Mouse (Mus musculus): ENCODE measurements at regions not wholly inside any gene's neighbourhood (a gene's known extent, or its start where the extent isn't known, plus 50 kb on each side); places are given as distances from the start of the nearest gene placed in this dataset.
"Not testable (repeated sequence)": the region's sequence is repeated elsewhere in the genome, so short reads cannot be mapped to it uniquely, and the experiment has no call there.

DNA sequence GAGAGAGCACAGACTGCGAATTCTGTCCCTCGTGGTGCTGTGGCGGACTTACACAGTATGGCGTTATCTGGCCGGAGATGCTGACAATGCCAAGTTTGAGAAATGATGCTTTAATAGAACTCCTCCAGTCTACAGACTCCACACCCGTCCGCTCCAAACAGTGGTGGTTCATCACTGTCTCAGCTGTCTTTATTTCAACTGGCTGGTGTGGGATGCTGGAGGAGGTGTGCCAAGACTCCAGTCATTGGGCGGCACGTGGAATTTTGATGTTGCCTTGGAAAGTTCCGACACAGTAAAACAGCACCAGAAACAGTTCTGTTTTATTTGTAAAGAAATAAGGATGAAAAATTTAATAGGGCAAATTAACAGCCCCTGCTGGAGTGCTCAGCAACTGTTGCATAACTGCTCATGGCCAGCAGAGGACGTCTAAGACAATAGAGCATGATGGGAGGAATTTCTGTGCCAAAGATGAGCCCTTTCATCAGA lies 141.8 kb upstream of the 1700025G04Rik start:
- H3K27ac ChIP-seq = no peak overlapping the region
- H3K9me3 ChIP-seq = no peaks in the 10 kb centered on the region; the same call in 1 of the 2 replicates
- no peaks in the 10 kb centered on the region for H3K27me3 ChIP-seq (ENCODE audit: poor library complexity, severe bottlenecking)
- H3K36me3 ChIP-seq (replicated peaks) = no peaks in the 10 kb centered on the region
- WGBS = 88% methylated on average over 11 of the region's 11 CpGs
- H3K4me3 ChIP-seq = no peak overlapping the region
- 0 out of 2 replicates have a peak, but pooled peaks cover 2% of the 10 kb centered on the region for H3K4me1 ChIP-seq
- no peak for DNase-seq (ENCODE audit: extremely low spot score, low spot score)

DNA sequence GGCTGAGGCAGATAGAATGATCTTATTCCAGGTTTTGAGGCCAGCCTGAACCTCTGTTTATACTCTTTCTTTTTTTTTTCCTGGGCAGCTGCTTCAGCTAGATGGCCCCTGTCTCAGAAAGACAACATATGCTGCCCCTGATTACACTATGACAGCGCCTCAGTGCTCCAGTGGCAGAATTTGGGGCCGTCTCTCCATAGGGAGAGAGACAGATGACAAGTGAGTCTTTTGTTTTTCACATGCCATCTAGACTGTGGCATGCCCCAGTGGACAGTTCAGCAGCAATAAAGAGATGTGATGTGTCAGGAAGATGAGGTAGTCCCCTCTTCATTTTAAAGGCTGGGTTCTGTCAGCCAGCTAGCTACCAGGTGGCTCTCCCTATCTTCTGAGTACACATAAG lies 139.8 kb upstream of the 1700025G04Rik start:
- Histone ChIP-seq H3K4me3 (no peak overlapping the region), H3K27ac (no peak overlapping the region), H3K4me1 (no peaks in the 10 kb centered on the region), H3K36me3 (replicated peaks) (no peaks in the 10 kb centered on the region), H3K9me3 (no peaks in the 10 kb centered on the region; the same call in 1 of the 2 replicates), H3K27me3 (ENCODE audit: poor library complexity, severe bottlenecking) (no peaks in the 10 kb centered on the region)
- DNase-seq (ENCODE audit: extremely low spot score, low spot score) = no peak
- whole genome bisulfite sequencing = 87% methylated on average over 2 of the region's 2 CpGs

DNA sequence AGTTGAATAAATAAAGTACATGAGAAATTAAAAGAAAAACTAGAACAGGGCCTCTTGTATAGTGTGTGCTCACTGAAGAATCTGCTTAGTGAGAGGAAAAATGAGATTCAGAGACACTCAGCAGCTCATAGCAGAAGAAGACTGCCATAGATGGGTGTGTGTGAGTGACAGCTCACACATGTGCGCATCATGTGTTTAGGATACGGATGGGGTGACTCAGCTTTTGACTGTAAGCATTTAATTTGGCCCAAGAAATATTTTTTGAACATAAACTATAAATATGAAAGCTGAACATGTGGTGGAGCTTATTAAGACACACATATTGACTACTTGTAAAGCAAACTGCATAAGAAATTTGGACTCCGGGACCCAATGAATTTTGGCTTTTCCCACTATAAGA lies 136.1 kb upstream of the 1700025G04Rik start:
- H3K27me3 ChIP-seq (ENCODE audit: poor library complexity, severe bottlenecking) = no peaks in the 10 kb centered on the region
- no peak overlapping the region for H3K4me3 ChIP-seq
- H3K4me1 ChIP-seq = no peaks in the 10 kb centered on the region
- H3K27ac ChIP-seq = no peak overlapping the region
- no peaks in the 10 kb centered on the region for H3K36me3 ChIP-seq (replicated peaks)
- WGBS = 94% methylated on average over 3 of the region's 3 CpGs
- H3K9me3 ChIP-seq = no peaks in the 10 kb centered on the region; the same call in 1 of the 2 replicates
- no peak for DNase-seq (ENCODE audit: extremely low spot score, low spot score)

DNA sequence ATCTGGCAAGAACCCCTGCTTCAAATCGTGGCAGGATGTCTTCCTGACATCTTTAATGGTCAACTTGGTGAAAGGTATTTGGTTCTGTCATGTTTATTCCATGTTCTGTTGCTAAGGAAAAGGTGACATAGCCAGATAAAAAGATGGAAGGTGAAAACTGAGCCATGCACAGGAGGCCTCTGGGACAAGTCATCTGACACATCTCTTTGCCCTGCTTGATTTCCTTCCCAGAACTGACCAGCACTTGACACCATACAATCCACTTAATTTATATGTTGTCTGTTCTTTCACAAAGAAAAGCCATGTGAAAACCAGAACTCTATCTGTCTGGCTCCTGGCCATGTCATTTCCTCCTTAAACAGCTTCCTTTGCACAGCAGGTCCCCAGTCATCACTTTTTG lies 133.7 kb upstream of the 1700025G04Rik start:
- DNase-seq (ENCODE audit: extremely low spot score, low spot score) = no peak

DNA sequence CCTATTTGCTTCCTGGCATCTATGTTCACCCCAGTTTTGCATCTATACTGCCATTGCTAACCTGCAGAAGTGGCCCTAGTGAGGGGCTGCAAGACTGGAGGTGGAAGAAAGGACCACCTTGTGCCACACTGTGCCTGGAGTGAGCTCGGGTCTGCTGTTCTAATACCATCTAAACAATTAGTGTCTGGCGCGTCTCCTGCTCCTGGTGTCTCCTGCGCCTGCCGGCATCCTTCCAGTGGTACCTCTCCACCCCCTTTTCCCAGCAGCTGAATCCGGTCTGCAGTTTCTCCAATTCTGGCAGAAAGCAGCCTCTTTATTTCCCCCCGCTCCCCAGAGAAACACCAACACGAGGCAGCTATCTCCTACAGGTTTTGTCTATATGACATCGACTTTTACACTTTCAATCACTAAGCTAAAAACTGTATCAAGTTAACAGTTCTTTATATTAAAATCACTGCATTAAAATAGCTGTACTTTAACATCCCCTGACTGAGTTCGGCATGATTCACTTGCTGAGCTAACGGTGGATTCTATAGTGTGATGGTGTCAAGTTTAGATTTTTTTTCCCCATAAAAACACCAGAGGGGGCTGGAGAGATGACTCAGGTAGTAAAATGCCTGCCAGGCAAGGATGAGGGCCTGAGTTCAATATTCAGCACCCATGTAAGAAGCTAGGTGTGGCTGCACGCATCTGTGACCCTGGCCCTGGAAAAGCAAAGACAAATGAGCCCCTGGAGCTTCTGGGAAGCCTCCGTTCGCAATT lies 131.1 kb upstream of the 1700025G04Rik start:
- 86% methylated on average over 14 of the region's 14 CpGs for WGBS
- no peaks in the 10 kb centered on the region for H3K9me3 ChIP-seq
- H3K4me3 ChIP-seq = no peak overlapping the region
- no peaks in the 10 kb centered on the region for H3K27me3 ChIP-seq (ENCODE audit: poor library complexity, severe bottlenecking)
- no peaks in the 10 kb centered on the region for H3K4me1 ChIP-seq
- no peak for DNase-seq (ENCODE audit: extremely low spot score, low spot score)
- no peaks in the 10 kb centered on the region for H3K36me3 ChIP-seq (replicated peaks)
- H3K27ac ChIP-seq = no peak overlapping the region

More for the DNA sequence above, 133.7 kb upstream of the 1700025G04Rik start:
- H3K4me3 ChIP-seq = no peak overlapping the region
- H3K27me3 ChIP-seq (ENCODE audit: poor library complexity, severe bottlenecking) = no peaks in the 10 kb centered on the region
- 85% methylated on average over 1 of the region's 1 CpGs for WGBS
- no peaks in the 10 kb centered on the region for H3K36me3 ChIP-seq (replicated peaks)
- no peak overlapping the region for H3K27ac ChIP-seq
- H3K4me1 ChIP-seq = no peaks in the 10 kb centered on the region
- H3K9me3 ChIP-seq = no peaks in the 10 kb centered on the region; the same call in 1 of the 2 replicates

DNA sequence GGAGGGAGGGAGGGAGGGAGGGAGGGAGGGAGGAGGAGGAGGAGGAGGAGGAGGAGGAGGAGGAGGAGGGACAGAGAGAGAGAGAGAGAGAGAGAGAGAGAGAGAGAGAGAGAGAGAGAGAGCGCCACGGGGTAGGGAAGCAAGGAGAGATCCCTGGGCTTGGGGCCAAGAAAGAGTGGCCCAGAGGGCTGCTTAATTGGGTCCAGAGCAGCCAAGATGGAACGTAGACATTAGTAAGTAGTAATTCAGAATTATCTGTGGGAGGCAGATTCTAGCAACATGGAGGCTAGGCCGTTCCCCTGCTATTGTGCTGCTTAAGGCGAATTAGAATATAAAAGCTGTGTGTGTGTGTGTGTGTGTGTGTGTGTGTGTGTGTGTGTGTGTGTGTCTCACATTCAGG lies 129.8 kb upstream of the 1700025G04Rik start:
- H3K4me3 ChIP-seq; H3K36me3 ChIP-seq (replicated peaks); H3K9me3 ChIP-seq; DNase-seq (ENCODE audit: extremely low spot score, low spot score); H3K4me1 ChIP-seq; H3K27ac ChIP-seq; H3K27me3 ChIP-seq (ENCODE audit: poor library complexity, severe bottlenecking): not testable (repeated sequence)
- 84% methylated on average over 5 of the region's 5 CpGs for WGBS

DNA sequence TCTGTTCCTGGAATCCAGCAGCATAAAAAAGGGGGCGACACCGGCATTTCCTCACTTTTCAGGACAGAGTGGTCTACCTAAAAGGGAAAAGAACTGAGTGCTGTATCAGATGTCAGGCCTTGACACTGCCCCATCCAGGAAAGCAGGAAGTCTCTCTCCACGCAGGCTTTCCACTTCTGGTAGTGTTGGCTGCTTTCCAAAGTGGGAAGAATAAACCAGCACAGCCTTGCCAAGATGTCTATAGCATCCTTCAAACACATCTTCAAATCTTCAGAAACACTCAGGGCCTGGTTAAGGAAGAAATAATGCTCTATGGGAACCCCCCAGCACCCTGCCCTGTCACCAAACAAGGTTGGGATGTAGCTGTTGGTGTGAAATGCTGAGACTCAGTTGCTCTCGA lies 127.5 kb upstream of the 1700025G04Rik start:
- Histone ChIP-seq H3K36me3 (replicated peaks) (no peaks in the 10 kb centered on the region), H3K27ac (no peak overlapping the region), H3K9me3 (no peaks in the 10 kb centered on the region), H3K4me3 (no peak overlapping the region), H3K4me1 (no peaks in the 10 kb centered on the region), H3K27me3 (ENCODE audit: poor library complexity, severe bottlenecking) (no peaks in the 10 kb centered on the region)
- WGBS = 90% methylated on average over 4 of the region's 4 CpGs
- no peak for DNase-seq (ENCODE audit: extremely low spot score, low spot score)

DNA sequence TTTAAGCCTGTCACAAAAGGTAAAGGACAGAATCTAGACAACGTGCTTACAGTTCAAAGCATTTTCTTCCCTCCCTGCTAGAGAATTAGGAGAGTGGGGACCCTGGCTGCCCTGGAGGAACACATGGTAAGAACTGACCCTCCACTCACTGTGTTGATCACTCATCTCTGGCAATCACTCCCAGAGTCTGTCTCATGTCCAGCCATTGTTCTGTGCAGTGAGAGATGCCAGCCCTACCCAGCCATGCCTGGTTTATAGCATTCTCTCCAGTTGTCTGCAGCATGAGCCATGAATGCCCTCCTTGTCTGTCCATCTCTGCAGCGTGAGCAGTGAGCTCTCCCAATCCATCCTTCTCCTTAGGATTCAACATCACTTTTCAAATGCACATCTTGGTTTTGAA lies 124.5 kb upstream of the 1700025G04Rik start:
- Histone ChIP-seq H3K4me3 (no peak overlapping the region), H3K27ac (no peak overlapping the region), H3K4me1 (no peaks in the 10 kb centered on the region), H3K9me3 (no peaks in the 10 kb centered on the region; the same call in 1 of the 2 replicates), H3K36me3 (replicated peaks) (no peaks in the 10 kb centered on the region), H3K27me3 (ENCODE audit: poor library complexity, severe bottlenecking) (no peaks in the 10 kb centered on the region)
- DNase-seq (ENCODE audit: extremely low spot score, low spot score) = no peak
- whole genome bisulfite sequencing = 80% methylated on average over 2 of the region's 2 CpGs

DNA sequence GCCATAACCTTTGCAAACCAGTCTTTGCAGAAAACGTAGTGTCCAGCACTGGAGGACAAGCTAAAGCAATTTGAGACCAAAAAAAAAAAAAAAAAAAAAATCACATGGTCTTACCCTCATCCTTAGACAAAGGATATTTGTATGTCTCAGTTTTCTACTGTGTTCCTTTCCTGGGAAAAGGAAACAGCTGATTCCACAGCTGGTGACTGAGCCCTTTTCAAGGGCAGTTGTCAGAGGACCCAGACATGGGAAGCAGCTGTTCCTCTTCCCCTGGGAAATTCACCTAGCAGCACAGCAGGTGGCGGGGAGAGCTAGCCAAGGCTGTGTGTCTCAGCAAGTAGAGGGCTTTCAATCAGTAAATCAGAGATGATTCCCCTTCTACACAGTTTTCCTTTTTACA lies 113.3 kb upstream of the 1700025G04Rik start:
- H3K27ac ChIP-seq = 0 out of 2 replicates have a peak overlapping the region, but pooled peaks have one; percentile 15
- no peak overlapping the region for H3K4me3 ChIP-seq
- no peaks in the 10 kb centered on the region for H3K36me3 ChIP-seq (replicated peaks)
- no peaks in the 10 kb centered on the region for H3K27me3 ChIP-seq (ENCODE audit: poor library complexity, severe bottlenecking)
- H3K9me3 ChIP-seq = no peaks in the 10 kb centered on the region
- 0 out of 2 replicates have a peak, but pooled peaks cover 5% of the 10 kb centered on the region for H3K4me1 ChIP-seq
- no peak for DNase-seq (ENCODE audit: extremely low spot score, low spot score)
- WGBS = 56% methylated on average over 2 of the region's 2 CpGs

DNA sequence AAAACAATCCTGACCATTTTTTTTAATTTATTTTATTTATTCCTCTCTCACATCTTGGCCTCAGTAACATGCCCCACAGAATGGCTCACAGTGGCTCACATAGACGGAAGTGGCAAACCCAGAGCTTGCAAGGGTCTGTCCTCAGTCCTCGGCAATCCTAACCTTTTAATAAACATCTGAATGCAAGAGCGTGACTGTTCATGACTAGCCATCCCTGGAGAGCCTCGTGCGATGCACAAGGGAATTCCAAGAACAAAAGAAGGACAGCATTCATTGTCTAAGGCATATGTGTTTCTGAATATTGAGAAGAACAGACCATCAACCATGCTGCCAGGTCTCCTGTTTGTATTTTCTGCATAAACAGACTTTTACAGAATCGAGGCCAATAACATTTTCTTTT lies 98.8 kb upstream of the 1700025G04Rik start:
- WGBS = 80% methylated on average over 6 of the region's 6 CpGs
- DNase-seq (ENCODE audit: extremely low spot score, low spot score) = no peak
- no peaks in the 10 kb centered on the region for H3K36me3 ChIP-seq (replicated peaks)
- H3K4me3 ChIP-seq = no peak overlapping the region
- H3K27ac ChIP-seq = no peak overlapping the region
- no peaks in the 10 kb centered on the region for H3K9me3 ChIP-seq
- H3K27me3 ChIP-seq (ENCODE audit: poor library complexity, severe bottlenecking) = no peaks in the 10 kb centered on the region
- no peaks in the 10 kb centered on the region for H3K4me1 ChIP-seq

DNA sequence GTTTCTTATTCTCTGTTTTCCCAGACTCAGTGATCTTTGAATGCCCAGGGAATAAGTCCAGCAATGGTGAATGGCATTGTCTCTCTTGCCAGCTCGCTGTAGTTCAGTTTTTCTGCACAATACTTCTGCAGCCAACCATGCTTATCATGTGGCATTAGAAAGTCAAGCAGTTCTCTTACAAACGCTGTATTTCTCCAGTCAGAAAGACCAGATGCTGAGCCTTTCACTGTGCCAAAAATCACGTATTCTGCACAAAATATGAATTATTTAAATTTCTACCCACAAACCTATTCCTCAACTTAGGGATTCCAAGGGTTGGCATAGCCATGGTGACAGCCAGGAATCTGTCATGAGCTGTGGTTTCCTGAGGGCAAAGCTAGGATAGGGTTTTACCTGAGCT lies 95.0 kb upstream of the 1700025G04Rik start:
- no peak for DNase-seq (ENCODE audit: extremely low spot score, low spot score)

DNA sequence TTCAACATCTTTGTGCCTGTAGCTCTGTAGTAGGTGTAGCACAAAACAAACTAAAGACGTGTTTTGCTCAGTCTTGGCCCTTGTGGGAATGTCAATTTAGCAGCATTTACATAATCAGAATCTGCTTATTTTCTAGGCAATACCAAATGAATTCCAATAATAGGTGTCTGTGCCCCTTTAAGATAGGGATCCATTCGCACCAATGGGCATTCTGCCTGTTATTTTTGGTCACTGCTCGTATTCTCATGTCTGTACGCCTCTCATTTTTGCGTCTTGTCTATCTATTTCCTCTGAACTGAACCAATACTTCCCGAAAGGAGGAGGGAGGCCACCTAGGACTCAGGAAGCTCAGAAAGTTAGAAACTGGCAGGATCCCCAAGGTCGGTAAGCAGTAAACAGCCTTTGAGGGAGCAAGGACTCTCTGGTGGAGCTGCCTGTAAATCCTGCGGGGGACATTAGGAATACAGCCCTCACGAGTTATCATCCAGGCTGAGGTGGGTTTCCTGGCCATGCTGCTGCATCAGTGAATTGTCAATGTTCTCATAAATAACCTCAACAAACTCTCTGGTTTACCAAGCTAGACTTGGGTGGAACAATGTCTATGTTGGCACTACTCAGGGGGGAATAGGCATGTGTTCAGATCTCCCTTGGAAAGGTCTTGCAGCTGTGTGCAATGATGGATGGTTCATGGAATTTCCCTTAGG lies 86.5 kb upstream of the 1700025G04Rik start:
- Histone ChIP-seq H3K9me3 (no peaks in the 10 kb centered on the region), H3K27me3 (ENCODE audit: poor library complexity, severe bottlenecking) (no peaks in the 10 kb centered on the region), H3K4me3 (no peak overlapping the region), H3K27ac (no peak overlapping the region), H3K36me3 (replicated peaks) (no peaks in the 10 kb centered on the region), H3K4me1 (peaks cover 2% of the 10 kb centered on the region; the same call in 1 of the 2 replicates)
- no peak for DNase-seq (ENCODE audit: extremely low spot score, low spot score)
- WGBS = 91% methylated on average over 9 of the region's 9 CpGs

More for the DNA sequence above, 95.0 kb upstream of the 1700025G04Rik start:
- H3K27ac ChIP-seq = no peak overlapping the region
- no peaks in the 10 kb centered on the region for H3K36me3 ChIP-seq (replicated peaks)
- H3K4me1 ChIP-seq = no peaks in the 10 kb centered on the region
- no peak overlapping the region for H3K4me3 ChIP-seq
- H3K27me3 ChIP-seq (ENCODE audit: poor library complexity, severe bottlenecking) = no peaks in the 10 kb centered on the region
- 91% methylated on average over 3 of the region's 3 CpGs for WGBS
- no peaks in the 10 kb centered on the region for H3K9me3 ChIP-seq

DNA sequence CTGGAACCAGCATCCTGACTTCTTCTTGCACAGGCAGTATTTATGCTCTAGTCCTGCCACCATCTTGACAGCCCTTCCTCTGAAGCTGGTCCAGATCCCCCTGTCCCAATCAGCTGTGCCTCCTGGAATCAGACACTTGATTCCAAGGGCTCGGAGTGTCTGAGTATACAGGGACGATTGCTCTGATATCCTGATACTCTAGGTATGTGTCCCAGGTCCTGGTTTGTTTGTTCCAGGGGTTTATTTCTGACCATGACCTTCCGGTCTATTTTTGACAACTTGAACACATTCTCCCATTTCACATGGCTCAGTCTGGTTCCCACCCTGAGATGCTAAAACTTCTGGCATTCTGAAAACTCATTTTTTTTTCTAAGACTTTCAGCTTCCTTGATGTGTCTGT lies 85.8 kb upstream of the 1700025G04Rik start:
- no peaks in the 10 kb centered on the region for H3K9me3 ChIP-seq
- WGBS = 97% methylated on average over 3 of the region's 3 CpGs

More for the DNA sequence above, 85.8 kb upstream of the 1700025G04Rik start:
- Histone ChIP-seq H3K36me3 (replicated peaks) (no peaks in the 10 kb centered on the region), H3K4me3 (no peak overlapping the region), H3K4me1 (peaks cover 6% of the 10 kb centered on the region; the same call in 1 of the 2 replicates), H3K27ac (no peak overlapping the region), H3K27me3 (ENCODE audit: poor library complexity, severe bottlenecking) (no peaks in the 10 kb centered on the region)
- no peak for DNase-seq (ENCODE audit: extremely low spot score, low spot score)
